Mouse (Mus musculus): ENCODE measurements at regions not wholly inside any gene's neighbourhood (a gene's known extent, or its start where the extent isn't known, plus 50 kb on each side); places are given as distances from the start of the nearest gene placed in this dataset.

- TF ChIP-seq CTCF (IDR thresholded peaks at IDR 0.05; ENCODE audit: low read depth) (no peak), EP300 (optimal IDR thresholded peaks at IDR 0.05) (no peak)
These were observed 222.5 kb downstream of the Fam43a start for GRCm38 (mm10) chr16:30821911-30822578.

All from stomach, postnatal 0 days (tissue).